Mouse (Mus musculus): ENCODE measurements around the gene Cyp4f37. TPM values are rescaled to one million over a fixed set of nuclear protein-coding genes. Genes with fewer than 3 reads are reported as not detected.
"Not testable (repeated sequence)": the region's sequence is repeated elsewhere in the genome, so short reads cannot be mapped to it uniquely, and the experiment has no call there.

Cyp4f37 gene
- polyA plus RNA-seq, 1 experiment from 2014 or later, result not detected

DNA sequence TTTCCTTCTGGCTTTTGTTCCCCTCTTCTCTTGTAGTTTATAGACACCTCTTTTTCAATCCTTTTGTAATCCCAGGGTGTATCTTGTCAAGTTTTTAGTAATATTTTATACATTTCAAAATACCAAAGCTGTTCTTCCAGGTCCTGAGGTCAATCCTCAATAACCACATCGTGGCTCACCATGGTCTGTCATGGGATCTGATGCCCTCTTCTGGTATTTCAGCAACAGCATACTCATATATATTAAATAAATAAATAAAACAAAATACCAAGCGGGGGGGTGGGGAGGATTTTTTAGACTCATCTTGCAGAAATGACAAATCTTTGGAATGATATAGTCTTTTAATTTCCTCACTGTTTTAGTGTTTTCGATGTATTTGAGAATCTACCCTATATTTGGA lies 10.8 kb downstream of the Cyp4f37 start:
- ATAC-seq, result no peak
- WGBS, result 82% methylated on average over 3 of the region's 3 CpGs
- no peak overlapping the region for H3K4me3 ChIP-seq (ENCODE audit: low read length)
- H3K27ac ChIP-seq (ENCODE audit: low read depth, low read length), result no peak overlapping the region
- no peak overlapping the region for H3K9ac ChIP-seq (ENCODE audit: low read depth, low read length)
- H3K4me2 ChIP-seq (ENCODE audit: low read length), result no peak overlapping the region
- H3K36me3 ChIP-seq (ENCODE audit: control insufficient read depth, insufficient read depth, low read length), result no peaks in the 10 kb centered on the region
- no peaks in the 10 kb centered on the region for H3K9me3 ChIP-seq (ENCODE audit: control insufficient read depth, low read length)
- peaks cover 2% of the 10 kb centered on the region; the same call in 1 of the 2 replicates for H3K4me1 ChIP-seq (ENCODE audit: control insufficient read depth, insufficient read depth, low read depth, low read length)
- no peaks in the 10 kb centered on the region for H3K27me3 ChIP-seq (replicated peaks; ENCODE audit: control insufficient read depth, insufficient read depth, low read length)

DNA sequence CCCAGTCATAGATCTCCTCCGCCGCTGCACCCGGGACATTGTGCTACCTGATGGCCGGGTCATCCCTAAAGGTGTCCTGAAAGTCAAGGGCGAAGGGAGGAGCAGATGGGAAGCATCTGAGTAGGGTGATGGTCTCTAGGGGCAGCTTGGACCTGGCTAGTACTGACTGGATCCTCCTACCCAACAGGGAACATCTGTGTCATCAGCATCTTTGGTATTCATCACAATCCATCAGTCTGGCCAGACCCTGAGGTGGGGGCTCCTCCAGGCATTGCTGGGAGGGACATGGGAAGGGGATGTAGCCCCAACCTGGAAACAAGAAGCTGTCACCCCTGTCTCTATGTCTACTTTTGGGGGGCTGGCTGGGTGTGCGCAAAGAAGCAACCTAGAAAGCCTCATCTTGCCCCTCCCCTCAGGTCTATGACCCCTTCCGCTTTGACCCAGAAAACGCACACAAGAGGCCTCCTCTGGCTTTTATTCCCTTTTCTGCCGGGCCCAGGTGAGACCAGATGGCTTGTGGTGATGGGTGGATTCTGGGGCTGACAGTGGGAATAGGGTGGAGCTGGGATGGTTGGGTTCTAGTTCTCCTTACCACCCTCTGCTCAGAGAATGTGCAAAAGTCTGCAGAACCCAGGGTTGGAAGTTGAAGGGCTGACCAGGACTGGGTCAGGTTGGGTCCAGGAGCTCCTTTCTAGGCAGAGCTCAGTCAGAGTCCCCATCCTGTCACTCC lies 13.3 kb downstream of the Cyp4f37 start:
- Histone ChIP-seq H3K9ac (ENCODE audit: low read depth, low read length) (peak overlapping the region; percentile 73), H3K4me2 (ENCODE audit: low read length) (peak overlapping the region; percentile 68), H3K4me3 (ENCODE audit: low read length) (peak overlapping the region; percentile 45)
- WGBS, result 92% methylated on average over 9 of the region's 9 CpGs
- not testable (repeated sequence) for H3K27ac ChIP-seq (ENCODE audit: low read depth, low read length); H3K9me3 ChIP-seq (ENCODE audit: control insufficient read depth, low read length); H3K4me1 ChIP-seq (ENCODE audit: control insufficient read depth, insufficient read depth, low read depth, low read length); H3K27me3 ChIP-seq (replicated peaks; ENCODE audit: control insufficient read depth, insufficient read depth, low read length); H3K36me3 ChIP-seq (ENCODE audit: control insufficient read depth, insufficient read depth, low read length)
- peak; percentile 55 for ATAC-seq

DNA sequence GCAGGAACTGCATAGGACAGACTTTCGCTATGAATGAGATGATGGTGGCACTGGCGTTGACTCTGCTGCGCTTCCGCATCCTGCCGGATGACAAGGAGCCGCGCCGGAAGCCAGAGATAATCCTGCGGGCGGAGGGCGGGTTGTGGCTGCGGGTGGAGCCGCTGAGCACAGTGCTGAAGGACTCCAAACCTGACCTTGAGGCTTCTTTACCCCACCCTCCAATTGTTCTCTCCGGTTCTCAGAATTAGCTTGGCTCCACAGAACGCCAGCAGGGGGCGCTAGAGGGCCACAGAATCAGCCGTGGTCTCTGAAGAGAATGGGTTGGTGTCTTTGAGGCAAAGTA lies 13.8 kb downstream of the Cyp4f37 start:
- ATAC-seq, result peak; percentile 98
- Histone ChIP-seq H3K4me2 (ENCODE audit: low read length) (peak overlapping the region; percentile 68), H3K36me3 (ENCODE audit: control insufficient read depth, insufficient read depth, low read length) (no peaks in the 10 kb centered on the region), H3K4me1 (ENCODE audit: control insufficient read depth, insufficient read depth, low read depth, low read length) (peaks cover 2% of the 10 kb centered on the region; the same call in 1 of the 2 replicates), H3K27ac (ENCODE audit: low read depth, low read length) (no peak overlapping the region), H3K27me3 (replicated peaks; ENCODE audit: control insufficient read depth, insufficient read depth, low read length) (no peaks in the 10 kb centered on the region), H3K9ac (ENCODE audit: low read depth, low read length) (peak overlapping the region; percentile 73), H3K9me3 (ENCODE audit: control insufficient read depth, low read length) (no peaks in the 10 kb centered on the region), H3K4me3 (ENCODE audit: low read length) (peak overlapping the region; percentile 45)
- WGBS, result under 1% methylated on average over 17 of the region's 17 CpGs

DNA sequence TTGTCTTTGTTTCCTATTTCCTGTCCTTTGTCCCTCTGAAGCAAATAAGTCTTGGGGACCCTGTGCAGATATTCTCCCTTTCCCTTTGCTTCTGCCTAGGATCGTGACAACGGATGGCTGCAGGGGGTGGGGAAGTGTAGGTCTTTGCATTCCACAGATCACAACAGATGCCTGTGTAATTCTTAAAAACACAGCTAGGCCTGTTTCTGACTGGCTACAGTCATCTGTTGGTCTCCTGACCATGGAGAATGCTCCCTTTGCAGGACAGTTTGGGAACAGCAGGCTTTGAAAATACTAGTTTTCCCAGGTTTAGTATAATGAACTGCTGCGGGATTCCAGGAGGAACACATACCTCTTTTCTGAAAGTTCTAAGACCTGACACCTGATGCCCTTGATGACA lies 15.2 kb downstream of the Cyp4f37 start:
- Histone ChIP-seq H3K4me3 (ENCODE audit: low read length) (no peak overlapping the region), H3K9ac (ENCODE audit: low read depth, low read length) (no peak overlapping the region), H3K4me1 (ENCODE audit: control insufficient read depth, insufficient read depth, low read depth, low read length) (peaks cover 2% of the 10 kb centered on the region; the same call in 1 of the 2 replicates), H3K27ac (ENCODE audit: low read depth, low read length) (no peak overlapping the region), H3K27me3 (replicated peaks; ENCODE audit: control insufficient read depth, insufficient read depth, low read length) (no peaks in the 10 kb centered on the region), H3K36me3 (ENCODE audit: control insufficient read depth, insufficient read depth, low read length) (no peaks in the 10 kb centered on the region), H3K4me2 (ENCODE audit: low read length) (no peak overlapping the region), H3K9me3 (ENCODE audit: control insufficient read depth, low read length) (no peaks in the 10 kb centered on the region)
- 49% methylated on average over 3 of the region's 3 CpGs for WGBS
- ATAC-seq, result no peak

DNA sequence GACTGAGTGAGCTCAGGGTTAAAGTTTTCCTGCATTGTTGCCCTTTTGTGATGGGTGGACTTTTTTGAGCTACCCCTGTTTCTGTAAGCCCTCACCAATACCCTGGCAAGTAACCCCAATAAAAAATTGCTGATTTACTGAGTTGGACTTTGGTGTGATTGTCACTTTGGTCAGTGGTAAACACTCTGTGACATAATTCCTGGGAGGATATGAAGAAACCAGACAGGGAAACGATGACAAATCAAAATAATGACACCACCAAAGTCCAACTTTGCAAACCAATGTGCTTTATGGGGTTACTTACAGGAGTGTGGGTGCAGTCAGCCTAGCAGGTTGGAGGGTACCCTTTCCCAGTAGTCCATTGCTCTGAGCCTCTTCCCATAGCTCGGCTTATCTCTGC lies 16.0 kb downstream of the Cyp4f37 start:
- Histone ChIP-seq H3K9me3 (ENCODE audit: control insufficient read depth, low read length) (no peaks in the 10 kb centered on the region), H3K27me3 (replicated peaks; ENCODE audit: control insufficient read depth, insufficient read depth, low read length) (no peaks in the 10 kb centered on the region), H3K4me3 (ENCODE audit: low read length) (no peak overlapping the region), H3K4me1 (ENCODE audit: control insufficient read depth, insufficient read depth, low read depth, low read length) (peaks cover 2% of the 10 kb centered on the region; the same call in 1 of the 2 replicates), H3K27ac (ENCODE audit: low read depth, low read length) (no peak overlapping the region), H3K4me2 (ENCODE audit: low read length) (no peak overlapping the region), H3K36me3 (ENCODE audit: control insufficient read depth, insufficient read depth, low read length) (no peaks in the 10 kb centered on the region), H3K9ac (ENCODE audit: low read depth, low read length) (no peak overlapping the region)
- ATAC-seq, result no peak
- 89% methylated on average over 2 of the region's 2 CpGs for WGBS

DNA sequence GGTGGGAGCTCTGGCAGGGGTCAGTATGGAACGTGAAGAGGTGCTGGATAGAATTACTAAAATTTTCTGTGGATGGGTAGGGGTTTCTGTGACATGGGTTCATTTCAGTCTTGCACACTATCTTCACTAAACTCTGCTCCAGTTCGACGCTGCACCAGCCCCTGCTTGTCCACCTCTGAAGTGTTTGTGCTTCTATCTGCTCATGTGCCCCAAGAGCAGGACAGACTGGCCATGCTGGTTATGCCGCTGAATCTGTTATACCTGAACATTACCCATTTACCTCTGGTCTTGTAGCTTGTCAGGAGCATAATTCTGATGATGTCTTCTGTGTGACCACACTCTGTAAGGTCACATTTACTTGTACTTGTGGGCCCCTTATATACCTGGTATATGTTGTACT lies 25.5 kb downstream of the Cyp4f37 start:
- Histone ChIP-seq H3K4me3 (ENCODE audit: low read length) (no peak overlapping the region), H3K9ac (ENCODE audit: low read depth, low read length) (no peak overlapping the region), H3K36me3 (ENCODE audit: control insufficient read depth, insufficient read depth, low read length) (no peaks in the 10 kb centered on the region), H3K27me3 (replicated peaks; ENCODE audit: control insufficient read depth, insufficient read depth, low read length) (no peaks in the 10 kb centered on the region), H3K4me2 (ENCODE audit: low read length) (no peak overlapping the region), H3K9me3 (ENCODE audit: control insufficient read depth, low read length) (no peaks in the 10 kb centered on the region), H3K4me1 (ENCODE audit: control insufficient read depth, insufficient read depth, low read depth, low read length) (no peaks in the 10 kb centered on the region), H3K27ac (ENCODE audit: low read depth, low read length) (no peak overlapping the region)
- ATAC-seq, result no peak
- WGBS, result 86% methylated on average over 4 of the region's 4 CpGs

DNA sequence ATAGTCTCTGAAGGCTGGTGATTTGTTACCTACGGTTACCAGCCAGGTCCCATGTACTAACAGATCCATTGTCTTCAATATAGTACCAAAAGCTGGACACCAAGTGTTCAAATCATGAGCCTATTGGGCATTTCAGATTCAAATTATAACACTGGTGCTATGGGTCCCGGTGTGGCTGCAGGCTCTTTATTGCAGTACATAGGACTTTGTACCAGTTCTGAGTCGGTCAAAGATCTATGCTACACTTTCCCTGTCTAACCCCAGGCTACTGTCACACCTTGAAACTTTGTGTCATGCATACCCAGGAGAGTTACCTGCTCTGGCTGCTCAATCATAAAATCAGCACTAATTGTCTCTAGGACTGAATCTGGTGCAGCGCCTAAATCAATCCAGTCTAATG lies 32.8 kb downstream of the Cyp4f37 start:
- 95% methylated on average over 4 of the region's 4 CpGs for WGBS
- H3K4me1 ChIP-seq (ENCODE audit: control insufficient read depth, insufficient read depth, low read depth, low read length), result no peaks in the 10 kb centered on the region
- no peaks in the 10 kb centered on the region for H3K36me3 ChIP-seq (ENCODE audit: control insufficient read depth, insufficient read depth, low read length)
- H3K27me3 ChIP-seq (replicated peaks; ENCODE audit: control insufficient read depth, insufficient read depth, low read length), result no peaks in the 10 kb centered on the region
- no peak overlapping the region for H3K9ac ChIP-seq (ENCODE audit: low read depth, low read length)
- ATAC-seq, result no peak
- H3K4me3 ChIP-seq (ENCODE audit: low read length), result no peak overlapping the region
- H3K9me3 ChIP-seq (ENCODE audit: control insufficient read depth, low read length), result no peaks in the 10 kb centered on the region
- H3K4me2 ChIP-seq (ENCODE audit: low read length), result no peak overlapping the region
- no peak overlapping the region for H3K27ac ChIP-seq (ENCODE audit: low read depth, low read length)

DNA sequence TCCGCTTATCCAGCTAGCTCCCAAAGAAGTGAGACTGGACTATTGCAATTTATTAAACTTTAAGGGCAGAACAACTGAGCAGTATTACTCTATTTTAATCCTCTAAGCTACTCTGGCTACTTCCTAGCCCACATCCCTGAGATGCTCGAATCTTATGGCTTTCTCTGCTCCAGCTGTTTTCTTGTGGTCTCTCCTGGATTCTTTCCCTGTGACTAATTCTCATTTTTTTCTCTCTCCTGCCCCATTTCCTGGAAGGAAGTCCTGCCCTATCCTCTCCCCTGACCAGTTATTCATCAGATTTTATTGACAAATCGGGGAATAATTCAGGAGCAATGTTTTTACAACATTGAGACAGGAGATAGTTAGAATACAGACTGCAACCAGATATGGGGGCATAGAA lies 35.9 kb downstream of the Cyp4f37 start:
- H3K4me2 ChIP-seq (ENCODE audit: low read length), result no peak overlapping the region
- WGBS, result 81% methylated on average over 3 of the region's 3 CpGs
- no peak overlapping the region for H3K4me3 ChIP-seq (ENCODE audit: low read length)
- H3K27me3 ChIP-seq (replicated peaks; ENCODE audit: control insufficient read depth, insufficient read depth, low read length), result no peaks in the 10 kb centered on the region
- ATAC-seq, result no peak
- H3K9me3 ChIP-seq (ENCODE audit: control insufficient read depth, low read length), result no peaks in the 10 kb centered on the region
- no peak overlapping the region for H3K27ac ChIP-seq (ENCODE audit: low read depth, low read length)
- no peaks in the 10 kb centered on the region for H3K4me1 ChIP-seq (ENCODE audit: control insufficient read depth, insufficient read depth, low read depth, low read length)
- H3K36me3 ChIP-seq (ENCODE audit: control insufficient read depth, insufficient read depth, low read length), result no peaks in the 10 kb centered on the region
- H3K9ac ChIP-seq (ENCODE audit: low read depth, low read length), result no peak overlapping the region

DNA sequence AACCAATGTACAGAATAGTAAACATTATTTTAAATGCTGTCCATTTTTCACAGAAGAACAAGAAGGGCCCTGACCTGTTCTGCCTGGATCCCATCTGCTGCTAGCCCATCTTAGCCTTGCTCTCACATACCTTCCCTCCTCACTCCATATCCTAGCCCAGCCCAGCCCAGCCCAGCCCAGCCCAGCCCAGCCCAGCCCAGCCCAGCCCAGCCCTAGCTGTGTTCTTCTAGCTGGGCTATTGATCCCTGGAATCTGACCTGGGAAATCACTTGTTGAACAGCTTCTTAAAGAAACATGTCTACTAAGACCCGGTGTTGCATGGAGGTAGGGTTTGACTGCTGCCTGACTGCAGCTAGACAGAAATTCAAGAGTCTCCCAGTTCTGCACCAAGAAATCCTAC lies 37.1 kb downstream of the Cyp4f37 start:
- Histone ChIP-seq H3K27ac (ENCODE audit: low read depth, low read length) (no peak overlapping the region), H3K4me1 (ENCODE audit: control insufficient read depth, insufficient read depth, low read depth, low read length) (no peaks in the 10 kb centered on the region), H3K9ac (ENCODE audit: low read depth, low read length) (no peak overlapping the region), H3K9me3 (ENCODE audit: control insufficient read depth, low read length) (no peaks in the 10 kb centered on the region), H3K4me2 (ENCODE audit: low read length) (no peak overlapping the region), H3K27me3 (replicated peaks; ENCODE audit: control insufficient read depth, insufficient read depth, low read length) (no peaks in the 10 kb centered on the region), H3K36me3 (ENCODE audit: control insufficient read depth, insufficient read depth, low read length) (no peaks in the 10 kb centered on the region), H3K4me3 (ENCODE audit: low read length) (no peak overlapping the region)
- ATAC-seq, result no peak
- 76% methylated on average over 1 of the region's 1 CpGs for whole genome bisulfite sequencing
